Mouse (Mus musculus) embryonic facial prominence, embryonic 13.5 days (tissue): ENCODE results near the gene Pi4k2b. TPM values are rescaled to one million over a fixed set of nuclear protein-coding genes. Genes with fewer than 3 reads are reported as not detected.
A peak's percentile ranks its signal among the peaks of the same experiment; 100 is the strongest.
"Not testable (repeated sequence)": the region's sequence is repeated elsewhere in the genome, so short reads cannot be mapped to it uniquely, and the experiment has no call there.

Source experiments
- ATAC-seq: fragments of 200-750 bp; cut with Nextera tagmentation; 2 replicates; pipeline ENCODE4 v1.8.0; 2017; ENCODE audit warnings: low read depth; ENCODE audit not compliant: insufficient number of reproducible peaks, insufficient read depth, low FRiP score, low TSS enrichment
- H3K27ac ChIP-seq: fragments of 300-500 bp; sonication (generic); 2 replicates; pipeline ENCODE4 v1.5.1; 2015; ENCODE audit warnings: moderate library complexity, mild to moderate bottlenecking, inconsistent platforms
- H3K27me3 ChIP-seq: fragments of 300-500 bp; sonication (generic); 2 replicates; pipeline ENCODE4 v1.6.1; 2015; ENCODE audit warnings: mild to moderate bottlenecking, inconsistent platforms
- H3K36me3 ChIP-seq: fragments of 300-500 bp; sonication (generic); 2 replicates; pipeline ENCODE4 v1.6.1; 2015; ENCODE audit warnings: mild to moderate bottlenecking, inconsistent platforms
- H3K4me1 ChIP-seq: fragments of 300-500 bp; sonication (generic); 2 replicates; pipeline ENCODE4 v1.6.1; 2015; ENCODE audit warnings: inconsistent platforms
- H3K4me2 ChIP-seq: fragments of 300-500 bp; sonication (generic); 2 replicates; pipeline ENCODE4 v1.6.1; 2015; ENCODE audit warnings: moderate library complexity, mild to moderate bottlenecking, inconsistent platforms
- H3K4me3 ChIP-seq: fragments of 300-500 bp; sonication (generic); 2 replicates; pipeline ENCODE4 v1.5.1; 2015; ENCODE audit warnings: mild to moderate bottlenecking, inconsistent platforms
- H3K9ac ChIP-seq: fragments of 300-500 bp; sonication (generic); 2 replicates; pipeline ENCODE4 v1.6.1; 2015; ENCODE audit warnings: mild to moderate bottlenecking, inconsistent platforms
- H3K9me3 ChIP-seq: fragments of 300-500 bp; sonication (generic); 2 replicates; pipeline ENCODE4 v1.6.1; 2016; ENCODE audit warnings: inconsistent platforms
- WGBS: fragments of 180-500 bp; shearing (Covaris S2); methylation state at CpG from one replicate; pipeline ENCODE4 v1.1.7; 2015; ENCODE audit warnings: mixed read lengths; 5-methylcytosine and 5-hydroxymethylcytosine counted together
- polyA plus RNA-seq: library from polyadenylated mRNA; unstranded; fragments of >200 nt; fragmentation: Nextera tagmentation; extraction: Ambion mirVana; gene quantifications from 2 replicates; pipeline ENCODE4 v1.2.1, GENCODE M21; 2015

Gene Pi4k2b
- 19.2 and 22.3 TPM in 2 replicates for polyA plus RNA-seq

GRCm38 (mm10) chr5:52741391-52742111 lies at the start of gene Pi4k2b:
Gene Pi4k2b, plus strand, starts transcription at chr5:52741574.
- WGBS, result under 1% methylated on average over 68 of the region's 75 CpGs
- no peaks in the 10 kb centered on the region for H3K36me3 ChIP-seq

GRCm38 (mm10) chr5:52697291-52697690 lies 44.1 kb upstream of the Pi4k2b start:
- Histone ChIP-seq H3K9ac (no peak overlapping the region), H3K4me3 (no peak overlapping the region), H3K4me2 (no peak overlapping the region), H3K4me1 (no peaks in the 10 kb centered on the region), H3K36me3 (no peaks in the 10 kb centered on the region), H3K27ac (no peak overlapping the region), H3K9me3 (no peaks in the 10 kb centered on the region), H3K27me3 (no peaks in the 10 kb centered on the region)
- no peak for ATAC-seq
- 88% methylated on average over 1 of the region's 1 CpGs for WGBS

More at GRCm38 (mm10) chr5:52741391-52742111, at the start of gene Pi4k2b:
- H3K4me1 ChIP-seq, result peaks cover 11% of the 10 kb centered on the region
- peak within 1 kb of the TSS; percentile 85 for H3K4me3 ChIP-seq
- peak; percentile 92 for ATAC-seq
- no peaks in the 10 kb centered on the region for H3K27me3 ChIP-seq
- peak within 1 kb of the TSS; percentile 85 for H3K27ac ChIP-seq
- no peaks in the 10 kb centered on the region for H3K9me3 ChIP-seq
- H3K4me2 ChIP-seq, result peak within 1 kb of the TSS; percentile 70
- H3K9ac ChIP-seq, result peak within 1 kb of the TSS; percentile 87

- H3K4me2 ChIP-seq, H3K9ac ChIP-seq, H3K4me1 ChIP-seq, H3K27me3 ChIP-seq, H3K36me3 ChIP-seq, H3K27ac ChIP-seq, H3K9me3 ChIP-seq, H3K4me3 ChIP-seq, ATAC-seq: not testable (repeated sequence)
- WGBS, result 86% methylated on average over 7 of the region's 7 CpGs
These were observed 43.4 kb upstream of the Pi4k2b start for GRCm38 (mm10) chr5:52697882-52698440.

DNA sequence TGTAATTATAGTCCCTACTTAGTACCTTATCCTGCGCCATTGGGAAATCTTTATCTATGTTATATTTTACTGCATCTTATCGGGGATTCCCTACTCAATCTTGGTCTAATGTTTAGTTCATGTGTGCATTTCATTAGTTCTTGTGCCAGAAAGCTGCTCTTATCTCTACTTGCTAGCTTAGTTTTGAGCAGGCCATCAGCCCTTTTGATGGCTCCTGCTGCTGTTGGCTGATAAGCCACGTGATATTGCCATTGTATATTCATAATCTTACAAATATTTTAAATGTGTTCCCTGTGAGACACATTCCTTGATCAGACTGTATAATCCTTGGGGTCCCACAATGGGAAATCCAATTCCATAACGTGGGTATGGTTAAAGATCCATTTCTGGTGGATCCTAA lies 36.8 kb upstream of the Pi4k2b start:
- H3K9ac ChIP-seq, result no peak overlapping the region

DNA sequence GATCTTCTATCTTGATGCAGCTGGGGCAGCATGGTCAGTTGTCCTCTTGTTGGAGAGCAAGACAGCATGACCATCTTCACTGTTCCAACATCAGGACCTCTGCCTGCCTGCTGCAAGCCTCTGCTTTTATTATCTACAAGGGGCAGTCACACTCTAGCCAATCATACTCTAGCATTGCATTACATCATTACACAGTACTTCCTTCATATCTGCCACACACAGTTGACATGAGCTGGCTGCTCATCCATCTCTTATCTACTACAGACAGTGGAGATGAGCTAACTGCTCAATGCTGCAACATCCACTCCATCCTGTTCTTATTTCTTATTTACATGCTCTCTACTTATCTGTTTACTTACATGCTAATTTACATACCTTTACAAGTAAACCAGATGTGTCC lies 28.7 kb upstream of the Pi4k2b start:
- H3K4me1 ChIP-seq, result no peaks in the 10 kb centered on the region
- no peaks in the 10 kb centered on the region for H3K9me3 ChIP-seq
- no peaks in the 10 kb centered on the region for H3K36me3 ChIP-seq
- H3K9ac ChIP-seq, result no peak overlapping the region
- no peak overlapping the region for H3K4me2 ChIP-seq
- no peak overlapping the region for H3K4me3 ChIP-seq
- no peak overlapping the region for H3K27ac ChIP-seq
- no peaks in the 10 kb centered on the region for H3K27me3 ChIP-seq
- no peak for ATAC-seq

More for the DNA sequence above, 36.8 kb upstream of the Pi4k2b start:
- 72% methylated on average over 4 of the region's 4 CpGs for WGBS
- Histone ChIP-seq H3K4me3 (no peak overlapping the region), H3K36me3 (no peaks in the 10 kb centered on the region), H3K27me3 (no peaks in the 10 kb centered on the region), H3K4me1 (no peaks in the 10 kb centered on the region), H3K9me3 (no peaks in the 10 kb centered on the region), H3K27ac (no peak overlapping the region), H3K4me2 (no peak overlapping the region)
- no peak for ATAC-seq

- H3K4me2 ChIP-seq, result no peak overlapping the region
- WGBS, result 68% methylated on average over 5 of the region's 5 CpGs
These were observed 24.5 kb upstream of the Pi4k2b start for GRCm38 (mm10) chr5:52716742-52717448.

DNA sequence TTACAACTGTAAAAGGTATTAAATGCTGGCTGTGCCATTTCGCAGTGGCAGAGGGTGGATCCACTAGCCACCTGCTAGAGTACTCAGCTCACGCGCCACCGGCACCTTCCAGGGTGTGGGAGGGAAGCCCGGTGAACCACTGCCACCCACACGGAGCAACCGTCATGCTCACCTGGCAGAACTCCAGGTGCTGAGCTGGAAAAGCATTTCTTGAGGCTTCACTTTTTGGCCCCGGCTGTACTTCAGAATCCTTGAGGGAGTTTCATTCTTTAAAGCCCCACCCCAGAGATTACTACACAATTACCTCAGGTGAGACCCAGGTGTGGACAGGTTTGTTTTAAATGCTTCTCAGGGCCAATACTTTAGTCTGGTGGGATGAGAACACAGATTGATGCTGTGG lies 20.4 kb upstream of the Pi4k2b start:
- Histone ChIP-seq H3K36me3 (no peaks in the 10 kb centered on the region), H3K4me1 (no peaks in the 10 kb centered on the region), H3K27me3 (no peaks in the 10 kb centered on the region), H3K4me3 (no peak overlapping the region), H3K4me2 (no peak overlapping the region), H3K9ac (no peak overlapping the region), H3K27ac (no peak overlapping the region), H3K9me3 (no peaks in the 10 kb centered on the region)
- 83% methylated on average over 8 of the region's 8 CpGs for WGBS
- ATAC-seq, result no peak

More at GRCm38 (mm10) chr5:52716742-52717448, 24.5 kb upstream of the Pi4k2b start:
- ATAC-seq, result no peak
- Histone ChIP-seq H3K4me1 (no peaks in the 10 kb centered on the region), H3K27me3 (no peaks in the 10 kb centered on the region), H3K9ac (no peak overlapping the region), H3K9me3 (no peaks in the 10 kb centered on the region), H3K4me3 (no peak overlapping the region), H3K27ac (no peak overlapping the region), H3K36me3 (no peaks in the 10 kb centered on the region)

GRCm38 (mm10) chr5:52727747-52728146 lies 13.6 kb upstream of the Pi4k2b start:
- ATAC-seq, result no peak
- Histone ChIP-seq H3K36me3 (no peaks in the 10 kb centered on the region), H3K27me3 (peaks cover 5% of the 10 kb centered on the region; the same call in 1 of the 2 replicates), H3K4me3 (no peak overlapping the region), H3K27ac (no peak overlapping the region), H3K9me3 (no peaks in the 10 kb centered on the region), H3K4me2 (no peak overlapping the region), H3K4me1 (no peaks in the 10 kb centered on the region), H3K9ac (no peak overlapping the region)
- WGBS, result 83% methylated on average over 5 of the region's 5 CpGs

- H3K36me3 ChIP-seq, result no peaks in the 10 kb centered on the region
- no peak overlapping the region for H3K4me2 ChIP-seq
- H3K27ac ChIP-seq, result no peak overlapping the region
- no peaks in the 10 kb centered on the region for H3K27me3 ChIP-seq
- no peak overlapping the region for H3K9ac ChIP-seq
- peaks cover 4% of the 10 kb centered on the region for H3K4me1 ChIP-seq
- H3K4me3 ChIP-seq, result no peak overlapping the region
- H3K9me3 ChIP-seq, result no peaks in the 10 kb centered on the region
- WGBS, result 67% methylated on average over 4 of the region's 4 CpGs
- ATAC-seq, result no peak
These were observed 8.6 kb upstream of the Pi4k2b start for GRCm38 (mm10) chr5:52732811-52733210.

GRCm38 (mm10) chr5:52736046-52736445 lies 5.3 kb upstream of the Pi4k2b start:
- WGBS, result 20% methylated on average over 3 of the region's 3 CpGs
- Histone ChIP-seq H3K4me1 (peaks cover 4% of the 10 kb centered on the region), H3K27ac (no peak overlapping the region), H3K27me3 (no peaks in the 10 kb centered on the region), H3K9me3 (no peaks in the 10 kb centered on the region), H3K36me3 (no peaks in the 10 kb centered on the region), H3K4me3 (no peak overlapping the region), H3K4me2 (no peak overlapping the region), H3K9ac (no peak overlapping the region)
- no peak for ATAC-seq

DNA sequence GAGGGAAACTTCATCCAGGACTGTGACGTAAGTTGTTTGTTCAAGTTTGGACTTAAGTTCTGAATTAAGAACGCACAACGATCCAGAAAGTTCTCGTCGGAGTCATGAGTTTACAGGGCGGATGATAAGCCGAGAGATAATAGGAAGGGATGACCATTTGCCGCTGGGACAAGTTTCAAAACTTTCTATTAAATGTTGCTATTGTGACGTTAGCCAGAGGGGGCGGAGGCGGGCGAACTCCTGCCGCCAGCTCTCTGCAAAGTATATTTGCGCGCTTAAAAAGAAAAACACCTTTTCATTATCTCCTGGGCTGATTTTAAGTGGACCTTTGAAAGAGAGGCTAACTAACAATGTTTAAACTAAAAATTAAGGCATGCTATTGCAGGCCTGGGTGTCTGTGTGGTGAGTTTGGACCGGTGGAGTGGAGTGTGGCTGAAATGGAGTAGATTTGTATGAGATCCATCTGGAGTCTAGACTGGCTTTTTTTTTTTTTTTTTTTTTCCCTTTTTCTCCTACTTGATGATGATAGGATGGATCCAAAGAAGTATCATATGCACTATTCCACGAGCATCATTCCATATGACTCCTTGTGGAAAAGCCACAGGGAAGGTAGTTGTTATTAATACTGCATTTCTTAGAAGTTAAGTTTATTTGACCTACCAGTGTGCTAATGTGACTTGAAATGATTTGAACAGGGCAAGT lies 889 bp downstream of the Pi4k2b start:
- Histone ChIP-seq H3K27me3 (no peaks in the 10 kb centered on the region), H3K4me1 (peaks cover 11% of the 10 kb centered on the region), H3K4me3 (peak overlapping the region; percentile 85), H3K27ac (peak overlapping the region; percentile 85), H3K9ac (peak overlapping the region; percentile 87), H3K36me3 (no peaks in the 10 kb centered on the region), H3K9me3 (no peaks in the 10 kb centered on the region), H3K4me2 (peak overlapping the region; percentile 70)
- no peak for ATAC-seq
- WGBS, result 1% methylated on average over 17 of the region's 17 CpGs
